Mouse (Mus musculus): ENCODE results near the gene Lima1. TPM values are rescaled to one million over a fixed set of nuclear protein-coding genes. Genes with fewer than 3 reads are reported as not detected.

Lima1 gene
- total RNA-seq, 2 experiments from 2014 or later = 8.2 to 10.7 TPM

Other genes with a start within 250 kb of the Lima1 start
- gene Racgap1, start 223.8 kb downstream of the Lima1 start, total RNA-seq (2021) = 10 to 100 TPM in 1 of 2 experiments, 1 to 10 TPM in 1; 8.3 to 10.1 TPM
- 10 to 100 TPM; 59.1 to 79.8 TPM for gene Asic1, start 205.1 kb downstream of the Lima1 start, total RNA-seq (2021)
- 100 to 1,000 TPM; 159 to 164 TPM for gene Smarcd1, start 173.3 kb downstream of the Lima1 start, total RNA-seq (2021)
- gene Gm17349, start 170.0 kb downstream of the Lima1 start, total RNA-seq (2021) = 10 to 100 TPM in 1 of 2 experiments, 1 to 10 TPM in 1; 9.2 to 10.4 TPM
- gene Gpd1, start 157.9 kb downstream of the Lima1 start, total RNA-seq (2021) = 100 to 1,000 TPM in 1 of 2 experiments, 10 to 100 TPM in 1; 89.9 to 104 TPM
- 100 to 1,000 TPM; 112 to 121 TPM for gene Cox14, start 149.8 kb downstream of the Lima1 start, total RNA-seq (2021)
- 10 to 100 TPM; 32.3 to 42.2 TPM for gene Cers5, start 102.6 kb downstream of the Lima1 start, total RNA-seq (2021)
- under 1 TPM in 1 of 2 experiments, not detected in 1; 0.05 TPM for gene Fam186a, start 91.6 kb upstream of the Lima1 start, total RNA-seq (2021)
- gene Larp4, start 94.6 kb upstream of the Lima1 start, total RNA-seq (2021) = 10 to 100 TPM; 47.1 to 47.6 TPM
- gene Dip2b, start 163.2 kb upstream of the Lima1 start, total RNA-seq (2021) = 10 to 100 TPM; 64.8 to 68.3 TPM